Mouse (Mus musculus) CH12.LX (cell line): Measurements from ENCODE around the gene Tpi1. TPM values are rescaled to one million over a fixed set of nuclear protein-coding genes. Genes with fewer than 3 reads are reported as not detected.
"Not testable (repeated sequence)": the region's sequence is repeated elsewhere in the genome, so short reads cannot be mapped to it uniquely, and the experiment has no call there.

ENCODE experiments used
- DNase-seq: peaks from one replicate; pipeline ENCODE4 v3.0.0-alpha.2; 2013; ENCODE audit errors: extremely low read depth
- H3K27ac ChIP-seq: 2 replicates; pipeline ENCODE4 v1.5.1; 2012; ENCODE audit warnings: low read depth, mild to moderate bottlenecking, control low read depth, moderate library complexity; ENCODE audit not compliant: insufficient read depth
- H3K27me3 ChIP-seq: replicated peaks from 2 replicates; pipeline ENCODE3; 2012; ENCODE audit warnings: inconsistent platforms
- H3K36me3 ChIP-seq, 2 experiments: replicated peaks in 1 of 2; 2 replicates each; pipeline versions ENCODE3 to v1.6.1; 2012; ENCODE audit warnings: inconsistent platforms in 1 of 2, low read length in 1 of 2, mild to moderate bottlenecking in 1 of 2, mixed read lengths in 1 of 2, moderate library complexity in 1 of 2; ENCODE audit not compliant: control insufficient read depth in 1 of 2, insufficient read depth in 1 of 2
- H3K4me1 ChIP-seq, 2 experiments: 2 replicates each; pipeline ENCODE4 v1.6.1; 2012; ENCODE audit warnings: inconsistent platforms in 1 of 2, moderate library complexity in 1 of 2; ENCODE audit not compliant: insufficient read depth in 2 of 2, control insufficient read depth in 1 of 2
- H3K4me2 ChIP-seq: 2 replicates; pipeline ENCODE4 v1.6.1; 2012; ENCODE audit warnings: low read depth, mild to moderate bottlenecking, control low read depth; ENCODE audit not compliant: poor library complexity, insufficient read depth, severe bottlenecking
- H3K4me3 ChIP-seq, 3 experiments: fragments of 150-350 bp in 1 of 3; sonication (generic) in 1 of 3; replicated peaks in 1 of 3; 2 replicates each; pipeline versions ENCODE3 to v1.5.1; 2011 to 2012; ENCODE audit warnings: low read depth in 2 of 3, low read length in 2 of 3, mild to moderate bottlenecking in 2 of 3, moderate library complexity in 2 of 3, control low read depth in 1 of 3, improper control_type of control experiment in 1 of 3, inconsistent platforms in 1 of 3, mixed read lengths in 1 of 3; ENCODE audit not compliant: poor library complexity in 1 of 3
- H3K79me2 ChIP-seq: replicated peaks from 2 replicates; pipeline ENCODE4 v1.6.1; 2012; ENCODE audit warnings: mild to moderate bottlenecking, moderate library complexity; ENCODE audit not compliant: control insufficient read depth, poor library complexity, insufficient read depth, severe bottlenecking; ENCODE audit errors: extremely low read depth
- H3K9ac ChIP-seq: 2 replicates; pipeline ENCODE4 v1.6.1; 2012; ENCODE audit warnings: low read depth, mild to moderate bottlenecking, control low read depth, moderate library complexity; ENCODE audit not compliant: insufficient read depth
- H3K9me3 ChIP-seq: replicated peaks from 2 replicates; pipeline ENCODE3; 2012; ENCODE audit warnings: low read length, inconsistent platforms, mixed read lengths
- BHLHE40 ChIP-seq: IDR thresholded peaks from 2 replicates; pipeline ENCODE4 v1.6.1; 2011; ENCODE audit warnings: mild to moderate bottlenecking, low read depth, low read length, improper control_type of control experiment
- CHD2 ChIP-seq: IDR thresholded peaks from 2 replicates; pipeline ENCODE4 v1.6.1; 2011; ENCODE audit warnings: low read length, improper control_type of control experiment
- CTCF ChIP-seq, 2 experiments: IDR thresholded peaks in 1 of 2; conservative IDR thresholded peaks in 1 of 2; 2 replicates each; pipeline ENCODE4 v1.5.1; 2011 to 2012; ENCODE audit warnings: low read depth in 2 of 2, low read length in 2 of 2, improper control_type of control experiment in 1 of 2, inconsistent platforms in 1 of 2, mild to moderate bottlenecking in 1 of 2, moderate library complexity in 1 of 2
- E2F4 ChIP-seq: IDR thresholded peaks from 2 replicates; pipeline ENCODE4 v1.6.1; 2011; ENCODE audit warnings: low read depth, low read length, improper control_type of control experiment; ENCODE audit not compliant: insufficient replicate concordance
- ELF1 ChIP-seq: IDR thresholded peaks from 2 replicates; pipeline ENCODE4 v1.6.1; 2014; ENCODE audit warnings: low read depth, mild to moderate bottlenecking, inconsistent platforms, low read length, improper control_type of control experiment
- EP300 ChIP-seq: IDR thresholded peaks from 2 replicates; pipeline ENCODE4 v1.6.1; 2011; ENCODE audit warnings: low read length, improper control_type of control experiment
- GABPA ChIP-seq: IDR thresholded peaks from 2 replicates; pipeline ENCODE4 v1.6.1; 2012; ENCODE audit warnings: low read depth, low read length, improper control_type of control experiment, inconsistent platforms; ENCODE audit not compliant: insufficient replicate concordance
- IRF4 ChIP-seq: IDR thresholded peaks from 2 replicates; pipeline ENCODE4 v1.6.1; 2014; ENCODE audit warnings: low read depth, mild to moderate bottlenecking, inconsistent platforms, low read length, improper control_type of control experiment
- KAT2A ChIP-seq: IDR thresholded peaks from 2 replicates; pipeline ENCODE4 v1.6.1; 2012; ENCODE audit warnings: low read length, improper control_type of control experiment, inconsistent platforms; ENCODE audit not compliant: insufficient replicate concordance
- MAFK ChIP-seq: IDR thresholded peaks from 2 replicates; pipeline ENCODE4 v1.6.1; 2011; ENCODE audit warnings: low read length, improper control_type of control experiment; ENCODE audit not compliant: insufficient replicate concordance
- MAZ ChIP-seq: IDR thresholded peaks from 2 replicates; pipeline ENCODE4 v1.6.1; 2012; ENCODE audit warnings: low read depth, mild to moderate bottlenecking, inconsistent platforms, low read length, improper control_type of control experiment, moderate library complexity
- MEF2A ChIP-seq: IDR thresholded peaks from 2 replicates; pipeline ENCODE4 v1.6.1; 2014; ENCODE audit warnings: low read depth, mild to moderate bottlenecking, inconsistent platforms, low read length, improper control_type of control experiment, borderline replicate concordance
- MXI1 ChIP-seq: IDR thresholded peaks from 2 replicates; pipeline ENCODE4 v1.6.1; 2011; ENCODE audit warnings: mild to moderate bottlenecking, low read depth, low read length, improper control_type of control experiment
- MYC ChIP-seq: IDR thresholded peaks from 2 replicates; pipeline ENCODE4 v1.6.1; 2011; ENCODE audit warnings: low read depth, mild to moderate bottlenecking, improper control_type of control experiment, low read length
- NELFE ChIP-seq: IDR thresholded peaks from 2 replicates; pipeline ENCODE4 v1.6.1; 2011; ENCODE audit warnings: low read depth, low read length, improper control_type of control experiment
- NRF1 ChIP-seq: IDR thresholded peaks from 2 replicates; pipeline ENCODE4 v1.6.1; 2014; ENCODE audit warnings: low read depth, mild to moderate bottlenecking, inconsistent platforms, low read length, improper control_type of control experiment, moderate library complexity
- POLR2A ChIP-seq: IDR thresholded peaks from 2 replicates; pipeline ENCODE4 v1.6.1; 2011; ENCODE audit warnings: low read depth, mild to moderate bottlenecking, improper control_type of control experiment, low read length
- POLR2AphosphoS2 ChIP-seq: IDR thresholded peaks from 2 replicates; pipeline ENCODE4 v1.6.1; 2011; ENCODE audit warnings: low read depth, low read length, improper control_type of control experiment
- RCOR1 ChIP-seq: conservative IDR thresholded peaks from 2 replicates; pipeline ENCODE4 v1.6.1; 2012; ENCODE audit warnings: low read depth, mild to moderate bottlenecking, inconsistent platforms, low read length, improper control_type of control experiment
- SMC3 ChIP-seq: IDR thresholded peaks from 2 replicates; pipeline ENCODE4 v1.6.1; 2011; ENCODE audit warnings: low read depth, low read length, improper control_type of control experiment
- TBP ChIP-seq: conservative IDR thresholded peaks from 2 replicates; pipeline ENCODE4 v1.6.1; 2011; ENCODE audit warnings: low read depth, low read length, improper control_type of control experiment
- TCF12 ChIP-seq: IDR thresholded peaks from 2 replicates; pipeline ENCODE4 v1.6.1; 2014; ENCODE audit warnings: low read depth, mild to moderate bottlenecking, inconsistent platforms, low read length, improper control_type of control experiment
- USF2 ChIP-seq: conservative IDR thresholded peaks from 2 replicates; pipeline ENCODE4 v1.6.1; 2011; ENCODE audit warnings: low read depth, low read length, improper control_type of control experiment
- ZKSCAN1 ChIP-seq: IDR thresholded peaks from 2 replicates; pipeline ENCODE4 v1.6.1; 2012; ENCODE audit warnings: low read depth, inconsistent platforms, low read length, improper control_type of control experiment, borderline replicate concordance
- ZNF384 ChIP-seq: IDR thresholded peaks from 2 replicates; pipeline ENCODE4 v1.6.1; 2012; ENCODE audit warnings: low read depth, low read length, improper control_type of control experiment, inconsistent platforms
- dilution Hi-C: fragments of 300-500 bp; cut with MboI; formaldehyde crosslinking; loops from 2 replicates; pipeline ENCODE4 v1.14.3; 2020; ENCODE audit warnings: low sequenced_read_pairs; ENCODE audit not compliant: extremely low pct_unique_long_range_greater_than_20kb, extremely low pct_ligation_motif_present
- in situ Hi-C: fragments of 300-500 bp; cut with MboI; formaldehyde crosslinking; loops from 3 replicates; pipeline ENCODE4 v1.14.3; 2019; ENCODE audit warnings: low sequenced_read_pairs, low pct_ligation_motif_present, low pct_unique_long_range_greater_than_20kb, mixed read lengths
- polyA plus RNA-seq: library from polyadenylated mRNA; unstranded; fragments of >175 nt; gene quantifications from 2 replicates; pipeline ENCODE4 v1.2.1, GENCODE M21; 2012; ENCODE audit warnings: low read depth; ENCODE audit not compliant: insufficient read length
- total RNA-seq, 2 experiments: library from RNA; depleted of rRNA; stranded (reverse); fragments of 300-350 nt in 1 of 2; fragments of >200 nt in 1 of 2; gene quantifications; 2 replicates each; pipeline ENCODE4 v1.2.3; 2012 to 2014

The Tpi1 gene
- total and polyA plus RNA-seq, 3 experiments: 758 to 1,645 (median 1,303) TPM

- H3K9ac ChIP-seq, H3K79me2 ChIP-seq, H3K27me3 ChIP-seq, in situ Hi-C loops, H3K9me3 ChIP-seq, dilution Hi-C loops, H3K36me3 ChIP-seq, H3K4me3 ChIP-seq: not testable (repeated sequence)
- peak overlapping the region; percentile 54 for H3K4me2 ChIP-seq
- peak; percentile 49 for DNase-seq
- TF ChIP-seq BHLHE40: peak; percentile 43; the same call in 1 of the 2 replicates
- TF ChIP-seq IRF4: peak; percentile 29; the same call in 1 of the 2 replicates
- 0 out of 2 replicates have a peak, but pooled peaks have one; percentile 18 for TF ChIP-seq TCF12
- TF ChIP-seq TBP: 0 out of 2 replicates have a peak, but pooled peaks have one; percentile 16
- peak; percentile 36; the same call in 1 of the 2 replicates for TF ChIP-seq CHD2
- 0 out of 2 replicates have a peak, but pooled peaks have one; percentile 34 for TF ChIP-seq MYC
- peak overlapping the region; percentile 42 for H3K27ac ChIP-seq
- H3K4me1 ChIP-seq: peaks cover 3 to 19% of the 10 kb centered on the region in 2 experiments; a peak in 2 of 4 replicates
These were observed 11.7 kb downstream of the Tpi1 start for GRCm38 (mm10) chr6:124802400-124802799.

DNA sequence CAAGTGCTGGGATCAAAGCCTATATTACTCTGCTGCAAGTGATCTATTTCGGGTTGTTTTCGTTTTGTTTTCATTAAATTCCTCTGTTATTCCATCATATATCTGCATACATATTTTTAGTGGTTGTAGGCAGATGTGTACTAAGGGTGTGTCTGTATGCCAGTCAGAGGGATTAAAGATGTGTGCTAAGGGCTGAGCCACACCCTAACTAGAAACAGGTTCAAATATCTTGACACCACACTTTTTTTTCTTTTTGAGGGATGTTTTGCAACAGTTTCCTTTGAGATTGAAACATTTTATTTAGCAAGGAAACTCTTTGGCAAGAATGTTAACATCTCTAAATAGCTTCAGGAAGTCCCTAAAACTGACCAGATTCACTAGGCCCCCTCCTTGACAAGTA is 17.9 kb downstream of the Tpi1 start:
- dilution Hi-C loops: no loop called here
- no peak for DNase-seq
- Histone ChIP-seq H3K9me3 (no peaks in the 10 kb centered on the region), H3K27me3 (no peaks in the 10 kb centered on the region), H3K79me2 (no peaks in the 10 kb centered on the region), H3K27ac (no peak overlapping the region), H3K4me1 (no peaks in the 10 kb centered on the region), H3K4me2 (no peak overlapping the region), H3K4me3 (no peak overlapping the region), H3K36me3 (peaks cover 0 to 2% of the 10 kb centered on the region in 2 experiments), H3K9ac (no peak overlapping the region)
- no peak for TF ChIP-seq ZNF384
- TF ChIP-seq POLR2AphosphoS2: peak; percentile 76; the same call in 1 of the 2 replicates
- in situ Hi-C loops: no loop called here

GRCm38 (mm10) chr6:124795781-124796180 is 18.3 kb downstream of the Tpi1 start:
- Histone ChIP-seq H3K27ac (no peak overlapping the region), H3K79me2 (no peaks in the 10 kb centered on the region), H3K36me3 (peaks cover 0 to 5% of the 10 kb centered on the region in 2 experiments), H3K4me3 (no peak overlapping the region), H3K9me3 (no peaks in the 10 kb centered on the region)
- DNase-seq: no peak
- no peak for TF ChIP-seq MEF2A
- TF ChIP-seq KAT2A: no peak
- no peak for TF ChIP-seq CHD2
- no peak for TF ChIP-seq USF2
- no peak for TF ChIP-seq MAFK
- no peak for TF ChIP-seq POLR2A
- no peak for TF ChIP-seq MYC
- TF ChIP-seq MXI1: no peak
- TF ChIP-seq CTCF (conservative IDR thresholded peaks at IDR 0.05 in 1 of 2, IDR thresholded peaks at IDR 0.05 in 1 of 2; ENCODE audit: low read depth in 2 of 2, low read length in 2 of 2): no peak
- TF ChIP-seq TBP: no peak
- TF ChIP-seq EP300: no peak
- no peak for TF ChIP-seq RCOR1
- no peak for TF ChIP-seq SMC3
- no peak for TF ChIP-seq NRF1
- no peak for TF ChIP-seq ELF1
- no peak for TF ChIP-seq MAZ
- TF ChIP-seq ZKSCAN1: no peak
- no peak for TF ChIP-seq NELFE
- TF ChIP-seq E2F4: no peak
- TF ChIP-seq GABPA: no peak
- TF ChIP-seq, all 38 proteins: peak for 0
- Histone ChIP-seq H3K4me1 (no peaks in the 10 kb centered on the region), H3K9ac (no peak overlapping the region), H3K4me2 (no peak overlapping the region), H3K27me3 (no peaks in the 10 kb centered on the region)
- in situ Hi-C loops: no loop called here
- dilution Hi-C loops: no loop called here
